Mouse (Mus musculus): ENCODE data around the gene Taf6l. TPM values are rescaled to one million over a fixed set of nuclear protein-coding genes. Genes with fewer than 3 reads are reported as not detected.

The Taf6l gene
- polyA plus RNA-seq, 1 experiment from 2014 or later = 23.0 TPM

DNA sequence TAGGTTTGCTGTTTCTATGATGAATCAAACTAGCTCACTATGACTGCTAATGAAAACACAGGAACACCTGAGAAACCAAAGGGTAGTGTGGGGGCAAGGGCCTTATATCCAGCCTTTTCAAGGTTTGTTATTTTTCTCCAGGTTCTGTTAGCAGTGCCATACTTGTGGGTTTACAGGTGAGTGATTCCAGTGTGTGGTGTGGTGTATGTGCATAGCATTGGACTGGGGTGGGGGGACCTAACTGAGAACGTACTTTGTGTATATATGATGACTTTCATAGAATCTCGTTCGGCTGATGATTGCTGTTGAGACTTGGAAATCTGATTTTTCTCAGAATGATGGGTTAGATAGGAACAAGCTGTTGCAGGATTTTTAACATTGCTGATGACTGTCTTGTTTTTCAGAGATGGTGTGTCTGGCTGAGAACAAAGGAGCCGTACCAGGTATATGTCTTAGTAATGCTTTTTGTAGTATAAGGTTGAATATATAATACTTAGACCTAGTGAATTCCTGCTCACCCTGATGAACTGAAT lies 61.1 kb downstream of the Taf6l start:
- DNase-seq (ENCODE audit: low spot score) (no peak), ATAC-seq (ENCODE audit: insufficient number of reproducible peaks, low FRiP score, low TSS enrichment, low read depth) (no peak)
- peaks cover 8% of the 10 kb centered on the region; the same call in 1 of the 2 replicates for H3K4me1 ChIP-seq (ENCODE audit: control insufficient read depth, insufficient read depth, low read length)
- H3K4me3 ChIP-seq (ENCODE audit: low read depth, low read length) = peak overlapping the region; percentile 76
- no peaks in the 10 kb centered on the region for H3K9me3 ChIP-seq (ENCODE audit: control insufficient read depth, low read length)
- no peak overlapping the region for H3K27ac ChIP-seq (replicated peaks; ENCODE audit: low read depth, low read length)
- peak overlapping the region; percentile 91 for H3K4me2 ChIP-seq (ENCODE audit: low read depth, severe bottlenecking)
- H3K9ac ChIP-seq (ENCODE audit: low read length) = peak overlapping the region; percentile 91
- H3K36me3 ChIP-seq (ENCODE audit: control insufficient read depth, insufficient read depth, low read length) = peaks cover 17% of the 10 kb centered on the region
- H3K27me3 ChIP-seq (ENCODE audit: control insufficient read depth, insufficient read depth, low read length) = no peaks in the 10 kb centered on the region
- 51% methylated on average over 4 of the region's 4 CpGs for WGBS

Small RNAs within 50 kb of the gene (microRNA-seq; reads per million reads assigned to microRNA genes)
- gene Mir6992 = 1.5 reads per million

Other genes with a start within 250 kb of the Taf6l start
- not detected in 2 replicates for gene Slc22a8, start 195.2 kb downstream of the Taf6l start, polyA plus RNA-seq (2014; fragmentation: Nextera tagmentation; extraction: Ambion mirVana)
- gene Slc22a6, start 168.4 kb downstream of the Taf6l start, polyA plus RNA-seq (2014; fragmentation: Nextera tagmentation; extraction: Ambion mirVana) = not detected in 2 replicates
- gene Chrm1, start 122.6 kb downstream of the Taf6l start, polyA plus RNA-seq (2014; fragmentation: Nextera tagmentation; extraction: Ambion mirVana) = 0.15 and 0.27 TPM in 2 replicates
- gene Slc3a2, start 63.0 kb downstream of the Taf6l start, polyA plus RNA-seq (2014; fragmentation: Nextera tagmentation; extraction: Ambion mirVana) = 108 and 114 TPM in 2 replicates
- 92.9 and 100 TPM in 2 replicates for gene Wdr74, start 50.6 kb downstream of the Taf6l start, polyA plus RNA-seq (2014; fragmentation: Nextera tagmentation; extraction: Ambion mirVana)
- gene 1700092M07Rik, start 45.7 kb downstream of the Taf6l start, polyA plus RNA-seq (2014; fragmentation: Nextera tagmentation; extraction: Ambion mirVana) = 0.99 and 1.8 TPM in 2 replicates
- gene Stx5a, start 45.0 kb downstream of the Taf6l start, polyA plus RNA-seq (2014; fragmentation: Nextera tagmentation; extraction: Ambion mirVana) = 125 and 127 TPM in 2 replicates
- 228 and 247 TPM in 2 replicates for gene Nxf1, start 29.3 kb downstream of the Taf6l start, polyA plus RNA-seq (2014; fragmentation: Nextera tagmentation; extraction: Ambion mirVana)
- gene Tmem223, start 15.4 kb downstream of the Taf6l start, polyA plus RNA-seq (2014; fragmentation: Nextera tagmentation; extraction: Ambion mirVana) = 183 and 204 TPM in 2 replicates
- gene Tmem179b, start 11.9 kb downstream of the Taf6l start, polyA plus RNA-seq (2014; fragmentation: Nextera tagmentation; extraction: Ambion mirVana) = 49.1 and 51.3 TPM in 2 replicates
- gene Polr2g, start 12.2 kb upstream of the Taf6l start, polyA plus RNA-seq (2014; fragmentation: Nextera tagmentation; extraction: Ambion mirVana) = 197 and 206 TPM in 2 replicates
- gene Zbtb3, start 16.1 kb upstream of the Taf6l start, polyA plus RNA-seq (2014; fragmentation: Nextera tagmentation; extraction: Ambion mirVana) = 4.8 and 5.0 TPM in 2 replicates
- gene Ttc9c, start 32.9 kb upstream of the Taf6l start, polyA plus RNA-seq (2014; fragmentation: Nextera tagmentation; extraction: Ambion mirVana) = 63.3 and 67.1 TPM in 2 replicates
- 6.9 and 8.0 TPM in 2 replicates for gene Hnrnpul2, start 33.6 kb upstream of the Taf6l start, polyA plus RNA-seq (2014; fragmentation: Nextera tagmentation; extraction: Ambion mirVana)
- gene AC129217.1, start 43.4 kb upstream of the Taf6l start, polyA plus RNA-seq (2014; fragmentation: Nextera tagmentation; extraction: Ambion mirVana) = not detected in 2 replicates
- 34.1 and 35.0 TPM in 2 replicates for gene Bscl2, start 51.0 kb upstream of the Taf6l start, polyA plus RNA-seq (2014; fragmentation: Nextera tagmentation; extraction: Ambion mirVana)
- 9.1 and 9.6 TPM in 2 replicates for gene Gng3, start 52.8 kb upstream of the Taf6l start, polyA plus RNA-seq (2014; fragmentation: Nextera tagmentation; extraction: Ambion mirVana)
- 0.12 and 0.47 TPM in 2 replicates for gene Lrrn4cl, start 64.4 kb upstream of the Taf6l start, polyA plus RNA-seq (2014; fragmentation: Nextera tagmentation; extraction: Ambion mirVana)
- 186 and 196 TPM in 2 replicates for gene Ubxn1, start 85.1 kb upstream of the Taf6l start, polyA plus RNA-seq (2014; fragmentation: Nextera tagmentation; extraction: Ambion mirVana)
- gene Uqcc3, start 94.5 kb upstream of the Taf6l start, polyA plus RNA-seq (2014; fragmentation: Nextera tagmentation; extraction: Ambion mirVana) = 53.5 and 60.2 TPM in 2 replicates
- gene Lbhd1, start 97.3 kb upstream of the Taf6l start, polyA plus RNA-seq (2014; fragmentation: Nextera tagmentation; extraction: Ambion mirVana) = 110 and 128 TPM in 2 replicates
- not detected in 2 replicates for gene Gm49403, start 97.5 kb upstream of the Taf6l start, polyA plus RNA-seq (2014; fragmentation: Nextera tagmentation; extraction: Ambion mirVana)
- gene 1810009A15Rik, start 102.4 kb upstream of the Taf6l start, polyA plus RNA-seq (2014; fragmentation: Nextera tagmentation; extraction: Ambion mirVana) = 127 and 132 TPM in 2 replicates
- 0.24 TPM in 1 of 2 replicates, not detected in the other for gene Gm49416, start 102.5 kb upstream of the Taf6l start, polyA plus RNA-seq (2014; fragmentation: Nextera tagmentation; extraction: Ambion mirVana)
- 38.5 and 39.2 TPM in 2 replicates for gene Ints5, start 106.6 kb upstream of the Taf6l start, polyA plus RNA-seq (2014; fragmentation: Nextera tagmentation; extraction: Ambion mirVana)
- gene Ganab, start 111.7 kb upstream of the Taf6l start, polyA plus RNA-seq (2014; fragmentation: Nextera tagmentation; extraction: Ambion mirVana) = 111 and 122 TPM in 2 replicates
- gene B3gat3, start 134.0 kb upstream of the Taf6l start, polyA plus RNA-seq (2014; fragmentation: Nextera tagmentation; extraction: Ambion mirVana) = 33.1 and 37.2 TPM in 2 replicates
- gene Rom1, start 142.9 kb upstream of the Taf6l start, polyA plus RNA-seq (2014; fragmentation: Nextera tagmentation; extraction: Ambion mirVana) = 1.1 and 1.4 TPM in 2 replicates
- gene Eml3, start 143.1 kb upstream of the Taf6l start, polyA plus RNA-seq (2014; fragmentation: Nextera tagmentation; extraction: Ambion mirVana) = 17.9 and 18.0 TPM in 2 replicates
- 58.5 and 62.0 TPM in 2 replicates for gene Mta2, start 155.5 kb upstream of the Taf6l start, polyA plus RNA-seq (2014; fragmentation: Nextera tagmentation; extraction: Ambion mirVana)
- 33.2 and 35.2 TPM in 2 replicates for gene Tut1, start 167.4 kb upstream of the Taf6l start, polyA plus RNA-seq (2014; fragmentation: Nextera tagmentation; extraction: Ambion mirVana)
- gene Eef1g, start 180.6 kb upstream of the Taf6l start, polyA plus RNA-seq (2014; fragmentation: Nextera tagmentation; extraction: Ambion mirVana) = 567 and 588 TPM in 2 replicates
- 7.7 and 8.9 TPM in 2 replicates for gene Ahnak, start 202.9 kb upstream of the Taf6l start, polyA plus RNA-seq (2014; fragmentation: Nextera tagmentation; extraction: Ambion mirVana)

Data from limb, embryonic 11.5 days (tissue).